In the genomic region with DNA sequence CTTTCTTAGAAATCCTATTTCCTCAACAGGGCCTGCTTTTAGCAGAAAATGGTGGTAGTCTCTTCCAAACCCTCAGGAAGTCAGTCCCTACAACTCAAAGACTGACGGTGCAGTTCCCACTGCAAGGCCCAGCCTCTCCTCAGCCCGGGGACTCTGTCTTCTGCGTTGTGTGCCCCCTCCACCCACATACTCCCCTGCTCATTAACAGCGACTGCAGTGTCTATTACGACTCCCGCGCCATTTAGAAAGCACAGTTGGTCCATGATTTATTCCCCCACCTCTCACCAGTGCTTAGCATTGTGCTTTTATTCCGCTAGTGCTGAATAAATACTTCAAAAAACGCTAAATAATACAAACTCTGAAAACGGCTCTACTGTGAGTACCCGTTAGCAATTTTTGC, we compare ENCODE assay signal across 24 mouse cellular contexts.
DNase-seq lines count a peak whose midpoint lies in the region; ATAC-seq and TF ChIP-seq lines count a peak whose summit lies in the region.
"Had no signal": no experiment of that assay in that cellular context is flagged by ENCODE, and none has a peak within 500 bp of the region (broad histone marks: within the 10 kb centered on the region; RNA-seq: fewer than 3 reads in every experiment).

No protein-coding gene starts in this region.

- no peak overlapping the region; the same call in 1 of the 2 replicates for H3K27ac ChIP-seq in forebrain, embryonic 13.5 days
- H3K27ac ChIP-seq in forebrain, embryonic 11.5 days (ENCODE audit: low read depth, low read length): no peak overlapping the region
- H3K27ac ChIP-seq in layer of hippocampus, adult 2 months: peak overlapping the region; percentile 69
- H3K27ac ChIP-seq in neural tube, embryonic 14.5 days (ENCODE audit: low read depth, low read length): no peak overlapping the region
- no peak overlapping the region for H3K27ac ChIP-seq in neural tube, embryonic 15.5 days (replicated peaks)
- H3K27ac ChIP-seq: embryonic facial prominence, embryonic 12.5 days; embryonic facial prominence, embryonic 15.5 days; gastrocnemius, adult 2 months; hindbrain, embryonic 12.5 days; hindbrain, embryonic 15.5 days had no signal

- WGBS in forebrain, embryonic 13.5 days: 21% methylated on average over 11 of the region's 11 CpGs
- 51% methylated on average over 11 of the region's 11 CpGs for WGBS in forebrain, embryonic 11.5 days
- 18% methylated on average over 11 of the region's 11 CpGs for WGBS in neural tube, embryonic 14.5 days
- WGBS in neural tube, embryonic 15.5 days: 18% methylated on average over 11 of the region's 11 CpGs

- no peak overlapping the region for H3K4me3 ChIP-seq in forebrain, embryonic 13.5 days
- no peak overlapping the region for H3K4me3 ChIP-seq in forebrain, embryonic 11.5 days (ENCODE audit: low read depth, low read length)
- H3K4me3 ChIP-seq in layer of hippocampus, adult 2 months: no peak overlapping the region; the same call in 1 of the 2 replicates
- H3K4me3 ChIP-seq in neural tube, embryonic 14.5 days (ENCODE audit: low read depth, low read length): no peak overlapping the region
- no peak overlapping the region for H3K4me3 ChIP-seq in neural tube, embryonic 15.5 days (replicated peaks)
- H3K4me3 ChIP-seq: embryonic facial prominence, embryonic 12.5 days; embryonic facial prominence, embryonic 15.5 days; gastrocnemius, adult 2 months; hindbrain, embryonic 12.5 days; hindbrain, embryonic 15.5 days had no signal

- 0 out of 2 replicates have a peak, but pooled peaks have one; percentile 34 for ATAC-seq in forebrain, embryonic 13.5 days
- ATAC-seq in forebrain, embryonic 11.5 days (replicated peaks; ENCODE audit: low FRiP score): no peak
- peak; percentile 45; the same call in 1 of the 2 replicates for ATAC-seq in neural tube, embryonic 14.5 days (ENCODE audit: low read depth)
- no peak for ATAC-seq in neural tube, embryonic 15.5 days (ENCODE audit: low FRiP score)
- ATAC-seq: activated CD4-positive, CD25-positive, alpha-beta regulatory T cell, adult 4 months; forebrain, embryonic 16.5 days had no signal

- peaks cover 7% of the 10 kb centered on the region; the same call in 1 of the 2 replicates for H3K27me3 ChIP-seq in forebrain, embryonic 13.5 days
- no peaks in the 10 kb centered on the region for H3K27me3 ChIP-seq in forebrain, embryonic 11.5 days (ENCODE audit: control insufficient read depth, insufficient read depth, low read length)
- no peaks in the 10 kb centered on the region for H3K27me3 ChIP-seq in neural tube, embryonic 14.5 days (ENCODE audit: control insufficient read depth, insufficient read depth, low read length)
- H3K27me3 ChIP-seq in neural tube, embryonic 15.5 days (replicated peaks): 0 out of 2 replicates have a peak, but pooled peaks cover 4% of the 10 kb centered on the region
- H3K27me3 ChIP-seq: CH12.LX; embryonic facial prominence, embryonic 15.5 days had no signal

- DNase-seq in forebrain, embryonic 11.5 days (ENCODE audit: low spot score): no peak
- DNase-seq in layer of hippocampus, adult 2 months (ENCODE audit: low spot score in 2 of 2): peak in 1 of 2 experiments; percentile 34
- no peak for DNase-seq in layer of hippocampus, adult 9-10 months (ENCODE audit: low spot score)
- no peak for DNase-seq in spleen, adult 18-20 months
- DNase-seq: adrenal gland, adult 8-10 months; adrenal gland, postnatal 25 days; B cell, adult 2 months; cerebellum, adult 18-20 months; cerebellum, adult 9-11 months; cerebellum, postnatal 25 days; gastrocnemius, adult 2 months; gastrocnemius, postnatal 14 days; heart, adult 11 months had no signal

- peaks cover under 1% of the 10 kb centered on the region; the same call in 1 of the 2 replicates for H3K9me3 ChIP-seq in forebrain, embryonic 13.5 days (replicated peaks)
- no peaks in the 10 kb centered on the region for H3K9me3 ChIP-seq in forebrain, embryonic 11.5 days (ENCODE audit: control insufficient read depth, low read length)
- H3K9me3 ChIP-seq in neural tube, embryonic 14.5 days (ENCODE audit: control insufficient read depth, low read length): no peaks in the 10 kb centered on the region
- H3K9me3 ChIP-seq in neural tube, embryonic 15.5 days (replicated peaks): no peaks in the 10 kb centered on the region
- H3K9me3 ChIP-seq: embryonic facial prominence, embryonic 12.5 days; embryonic facial prominence, embryonic 15.5 days; hindbrain, embryonic 12.5 days; hindbrain, embryonic 15.5 days had no signal

- no peaks in the 10 kb centered on the region for H3K36me3 ChIP-seq in forebrain, embryonic 13.5 days (ENCODE audit: poor library complexity, severe bottlenecking)
- no peaks in the 10 kb centered on the region for H3K36me3 ChIP-seq in forebrain, embryonic 11.5 days (ENCODE audit: control insufficient read depth, insufficient read depth, low read length)
- no peaks in the 10 kb centered on the region for H3K36me3 ChIP-seq in neural tube, embryonic 14.5 days (ENCODE audit: control insufficient read depth, insufficient read depth, low read length)
- no peaks in the 10 kb centered on the region for H3K36me3 ChIP-seq in neural tube, embryonic 15.5 days
- H3K36me3 ChIP-seq: embryonic facial prominence, embryonic 12.5 days; embryonic facial prominence, embryonic 15.5 days; hindbrain, embryonic 12.5 days; hindbrain, embryonic 15.5 days had no signal

- H3K4me1 ChIP-seq in forebrain, embryonic 13.5 days: peaks cover 38% of the 10 kb centered on the region
- H3K4me1 ChIP-seq in forebrain, embryonic 11.5 days (replicated peaks; ENCODE audit: control insufficient read depth, insufficient read depth, low read length): peaks cover 21% of the 10 kb centered on the region; the same call in 1 of the 2 replicates
- H3K4me1 ChIP-seq in neural tube, embryonic 14.5 days (ENCODE audit: control insufficient read depth, insufficient read depth, low read length): peaks cover 12% of the 10 kb centered on the region
- H3K4me1 ChIP-seq in neural tube, embryonic 15.5 days: peaks cover 13% of the 10 kb centered on the region

- H3K9ac ChIP-seq in forebrain, embryonic 13.5 days: no peak overlapping the region
- no peak overlapping the region for H3K9ac ChIP-seq in forebrain, embryonic 11.5 days (ENCODE audit: low read length)
- H3K9ac ChIP-seq in neural tube, embryonic 14.5 days (replicated peaks; ENCODE audit: low read depth, low read length): no peak overlapping the region
- H3K9ac ChIP-seq in neural tube, embryonic 15.5 days (replicated peaks): no peak overlapping the region
- H3K9ac ChIP-seq: embryonic facial prominence, embryonic 12.5 days; embryonic facial prominence, embryonic 15.5 days; hindbrain, embryonic 12.5 days; hindbrain, embryonic 15.5 days had no signal

- H3K4me2 ChIP-seq in forebrain, embryonic 13.5 days: no peak overlapping the region; the same call in 1 of the 2 replicates
- no peak overlapping the region for H3K4me2 ChIP-seq in forebrain, embryonic 11.5 days (ENCODE audit: low read depth, low read length, severe bottlenecking)
- no peak overlapping the region for H3K4me2 ChIP-seq in neural tube, embryonic 14.5 days (ENCODE audit: low read depth, low read length)
- no peak overlapping the region for H3K4me2 ChIP-seq in neural tube, embryonic 15.5 days
- H3K4me2 ChIP-seq: embryonic facial prominence, embryonic 12.5 days; embryonic facial prominence, embryonic 15.5 days; heart, embryonic 11.5 days; hindbrain, embryonic 12.5 days; hindbrain, embryonic 15.5 days had no signal

- TF ChIP-seq CTCF in layer of hippocampus, adult 2 months (conservative IDR thresholded peaks at IDR 0.05): no peak

Comparison
In these comparisons a context has a peak if more than half of its experiments do, and no peak if none do; other contexts are left out.
1. ATAC-seq: peak in forebrain, embryonic 13.5 days (single experiment) and neural tube, embryonic 14.5 days (single experiment); none in forebrain, embryonic 11.5 days (single experiment) and neural tube, embryonic 15.5 days (single experiment).